Mouse (Mus musculus): ENCODE results near the gene Cyp2d12. TPM values are rescaled to one million over a fixed set of nuclear protein-coding genes. Genes with fewer than 3 reads are reported as not detected.
"Not testable (repeated sequence)": the region's sequence is repeated elsewhere in the genome, so short reads cannot be mapped to it uniquely, and the experiment has no call there.

Cyp2d12 gene
- not detected in 2 replicates for polyA plus RNA-seq (2015; fragmentation: Nextera tagmentation; extraction: Ambion mirVana)

DNA sequence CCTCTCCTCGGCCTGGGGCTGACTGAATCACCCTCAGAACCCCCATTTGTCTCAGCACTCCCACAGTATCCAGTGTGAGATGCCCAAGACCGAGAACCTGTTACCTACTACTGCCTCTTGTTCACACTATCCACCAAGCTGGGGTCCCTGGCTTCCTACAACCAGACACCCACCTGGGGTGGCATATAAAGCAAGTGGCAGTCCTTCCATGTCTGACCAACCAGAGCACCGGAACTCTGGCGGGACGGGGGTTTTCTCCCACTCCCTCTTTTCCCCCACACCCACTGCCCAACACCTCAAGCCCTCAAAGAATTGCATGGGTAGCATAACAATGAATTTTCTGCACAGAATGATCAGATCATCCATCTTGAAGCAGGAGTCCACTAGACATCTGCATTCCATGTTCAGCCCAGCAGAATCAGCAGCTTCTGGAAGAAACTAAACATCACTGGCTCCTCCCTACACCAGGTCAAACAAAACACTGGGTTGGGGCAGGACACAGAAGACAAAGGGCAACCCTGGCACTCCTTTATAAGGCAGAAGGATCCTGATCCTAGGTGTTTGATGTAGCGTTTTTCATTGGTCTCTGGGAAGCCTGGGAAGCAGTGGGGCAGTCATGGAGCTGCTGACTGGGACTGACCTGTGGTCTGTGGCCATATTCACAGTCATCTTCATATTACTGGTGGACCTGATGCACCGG, at the start of gene Cyp2d12:
Gene Cyp2d12, plus strand, starts transcription at position 542 of the 700 bp plus-strand sequence.
- 80% methylated on average over 7 of the region's 7 CpGs for WGBS
- no peak for ATAC-seq (ENCODE audit: low FRiP score)

GRCm38 (mm10) chr15:82506971-82507370, 47.9 kb upstream of the Cyp2d12 start:
- Histone ChIP-seq H3K4me2 (no peak overlapping the region), H3K27me3 (replicated peaks) (no peaks in the 10 kb centered on the region), H3K9me3 (replicated peaks) (peaks cover 7% of the 10 kb centered on the region; the same call in 1 of the 2 replicates), H3K36me3 (no peaks in the 10 kb centered on the region), H3K9ac (replicated peaks) (no peak overlapping the region), H3K27ac (replicated peaks) (no peak overlapping the region), H3K4me3 (replicated peaks) (no peak overlapping the region), H3K4me1 (no peaks in the 10 kb centered on the region)
- WGBS, result 54% methylated on average over 3 of the region's 3 CpGs
- ATAC-seq (ENCODE audit: low FRiP score), result no peak

More for the DNA sequence above, at the start of gene Cyp2d12:
- H3K27me3 ChIP-seq (replicated peaks), result no peaks in the 10 kb centered on the region
- no peak within 1 kb of the TSS for H3K4me2 ChIP-seq
- no peak within 1 kb of the TSS for H3K9ac ChIP-seq (replicated peaks)
- no peaks in the 10 kb centered on the region for H3K4me1 ChIP-seq
- no peak within 1 kb of the TSS for H3K27ac ChIP-seq (replicated peaks)
- H3K9me3 ChIP-seq (replicated peaks), result no peaks in the 10 kb centered on the region
- H3K4me3 ChIP-seq (replicated peaks), result no peak within 1 kb of the TSS
- no peaks in the 10 kb centered on the region for H3K36me3 ChIP-seq

DNA sequence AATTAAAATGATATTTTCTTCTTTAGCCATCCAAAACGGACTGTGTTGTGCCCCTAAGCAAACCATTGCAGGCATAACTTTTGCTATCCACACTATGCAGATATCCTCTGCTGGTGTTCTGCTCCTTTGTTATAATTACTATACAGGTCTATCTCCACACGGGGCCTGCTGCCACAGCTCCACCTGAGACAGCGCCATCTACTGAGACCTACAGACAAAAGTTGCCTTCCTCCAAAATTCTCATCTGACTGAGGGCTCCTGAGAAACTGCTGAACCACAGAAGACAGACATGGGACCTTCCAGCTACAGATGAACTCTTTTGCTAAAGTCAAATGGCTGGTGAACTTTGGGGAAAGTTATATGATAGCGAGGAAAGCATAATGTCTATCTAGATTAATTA, 47.1 kb upstream of the Cyp2d12 start:
- H3K36me3 ChIP-seq; H3K4me1 ChIP-seq; ATAC-seq (ENCODE audit: low FRiP score); H3K4me3 ChIP-seq (replicated peaks); H3K27me3 ChIP-seq (replicated peaks); H3K9ac ChIP-seq (replicated peaks); H3K4me2 ChIP-seq; H3K9me3 ChIP-seq (replicated peaks); H3K27ac ChIP-seq (replicated peaks): not testable (repeated sequence)
- WGBS, result 61% methylated on average over 4 of the region's 4 CpGs

DNA sequence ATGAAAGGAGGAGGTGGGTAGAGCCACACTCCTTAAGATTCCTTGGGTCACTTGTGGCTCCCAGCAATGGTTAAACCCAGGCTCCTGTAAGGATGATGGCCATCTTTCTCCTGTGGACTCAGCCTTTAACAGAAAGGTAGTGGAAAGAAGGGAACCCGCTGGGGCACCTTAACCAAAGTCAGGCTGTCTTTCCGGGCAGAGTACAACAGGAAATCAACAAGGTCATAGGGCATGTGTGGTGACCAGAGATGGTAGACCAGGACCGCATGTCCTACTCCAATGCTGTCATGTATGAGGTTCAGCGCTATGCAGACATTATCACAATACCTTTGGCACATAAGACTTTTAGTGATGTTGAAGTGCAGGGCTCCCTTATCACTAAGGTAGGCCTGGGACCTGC, 45.4 kb upstream of the Cyp2d12 start:
- H3K36me3 ChIP-seq; H3K4me1 ChIP-seq; H3K9ac ChIP-seq (replicated peaks); H3K4me3 ChIP-seq (replicated peaks); H3K27ac ChIP-seq (replicated peaks); H3K4me2 ChIP-seq; H3K27me3 ChIP-seq (replicated peaks); ATAC-seq (ENCODE audit: low FRiP score); H3K9me3 ChIP-seq (replicated peaks): not testable (repeated sequence)
- WGBS, result 93% methylated on average over 4 of the region's 4 CpGs

DNA sequence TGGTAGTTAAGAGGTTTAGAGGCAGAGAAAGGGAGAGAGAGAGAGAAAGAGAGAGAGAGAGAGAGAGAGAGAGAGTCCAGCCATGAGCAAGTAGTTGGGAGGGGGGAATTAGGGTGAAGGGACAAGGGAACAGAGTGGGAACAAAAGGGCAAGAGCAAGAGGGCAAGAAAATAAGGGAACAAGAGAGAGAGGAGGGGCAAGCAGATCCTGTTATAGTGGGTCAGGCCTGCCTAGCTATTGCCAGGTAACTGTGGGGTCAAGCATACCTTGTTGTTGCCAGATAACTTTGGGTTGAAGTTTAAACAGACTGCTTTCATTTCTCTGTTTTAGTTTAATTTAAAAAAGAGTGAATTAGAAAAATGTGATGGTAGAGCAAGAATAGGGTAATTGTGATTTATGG, 44.4 kb upstream of the Cyp2d12 start:
- ATAC-seq (ENCODE audit: low FRiP score); H3K4me1 ChIP-seq: not testable (repeated sequence)

GRCm38 (mm10) chr15:82512111-82512510, 42.8 kb upstream of the Cyp2d12 start:
- H3K27me3 ChIP-seq (replicated peaks); H3K9ac ChIP-seq (replicated peaks); H3K9me3 ChIP-seq (replicated peaks); ATAC-seq (ENCODE audit: low FRiP score); H3K4me2 ChIP-seq; H3K4me3 ChIP-seq (replicated peaks); H3K27ac ChIP-seq (replicated peaks); H3K36me3 ChIP-seq; H3K4me1 ChIP-seq: not testable (repeated sequence)
- WGBS, result 77% methylated on average over 2 of the region's 2 CpGs

More for the DNA sequence above, 44.4 kb upstream of the Cyp2d12 start:
- H3K36me3 ChIP-seq; H3K9ac ChIP-seq (replicated peaks); H3K9me3 ChIP-seq (replicated peaks); H3K4me3 ChIP-seq (replicated peaks); H3K27me3 ChIP-seq (replicated peaks); H3K27ac ChIP-seq (replicated peaks); H3K4me2 ChIP-seq: not testable (repeated sequence)

- not testable (repeated sequence) for H3K4me3 ChIP-seq (replicated peaks); H3K27ac ChIP-seq (replicated peaks); H3K9ac ChIP-seq (replicated peaks); H3K27me3 ChIP-seq (replicated peaks); H3K4me2 ChIP-seq; H3K9me3 ChIP-seq (replicated peaks); ATAC-seq (ENCODE audit: low FRiP score); H3K4me1 ChIP-seq; H3K36me3 ChIP-seq
- WGBS, result 95% methylated on average over 23 of the region's 23 CpGs
Measured at GRCm38 (mm10) chr15:82516174-82516573, 38.7 kb upstream of the Cyp2d12 start.

GRCm38 (mm10) chr15:82527371-82527770, 27.5 kb upstream of the Cyp2d12 start:
- not testable (repeated sequence) for H3K36me3 ChIP-seq; H3K4me3 ChIP-seq (replicated peaks); H3K4me2 ChIP-seq; H3K4me1 ChIP-seq; H3K9ac ChIP-seq (replicated peaks); ATAC-seq (ENCODE audit: low FRiP score); H3K27ac ChIP-seq (replicated peaks); H3K9me3 ChIP-seq (replicated peaks); H3K27me3 ChIP-seq (replicated peaks)
- 89% methylated on average over 8 of the region's 9 CpGs for WGBS

DNA sequence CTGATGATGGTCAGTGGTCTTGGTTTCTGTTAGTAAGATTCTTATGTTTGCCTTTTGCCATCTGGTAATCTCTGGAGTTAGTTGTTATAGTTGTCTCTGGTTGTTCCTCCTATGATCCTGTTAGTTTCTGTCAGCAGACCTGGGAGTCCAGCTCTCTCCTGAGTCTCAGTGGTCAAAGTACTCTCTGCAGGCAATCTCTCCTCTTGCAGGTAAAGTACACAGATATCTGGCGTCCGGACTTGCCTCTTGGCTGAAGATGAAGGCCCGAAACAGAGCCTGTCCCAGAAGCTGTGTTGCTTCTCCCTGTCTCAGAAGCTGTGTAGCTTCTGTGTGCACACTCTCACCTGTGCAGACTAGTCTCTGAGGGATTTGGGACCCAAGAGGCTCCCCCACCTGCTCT, 22.2 kb upstream of the Cyp2d12 start:
- H3K27ac ChIP-seq (replicated peaks); H3K4me2 ChIP-seq; H3K4me3 ChIP-seq (replicated peaks); H3K9ac ChIP-seq (replicated peaks); H3K4me1 ChIP-seq; ATAC-seq (ENCODE audit: low FRiP score); H3K9me3 ChIP-seq (replicated peaks); H3K36me3 ChIP-seq; H3K27me3 ChIP-seq (replicated peaks): not testable (repeated sequence)
- 95% methylated on average over 3 of the region's 3 CpGs for WGBS

DNA sequence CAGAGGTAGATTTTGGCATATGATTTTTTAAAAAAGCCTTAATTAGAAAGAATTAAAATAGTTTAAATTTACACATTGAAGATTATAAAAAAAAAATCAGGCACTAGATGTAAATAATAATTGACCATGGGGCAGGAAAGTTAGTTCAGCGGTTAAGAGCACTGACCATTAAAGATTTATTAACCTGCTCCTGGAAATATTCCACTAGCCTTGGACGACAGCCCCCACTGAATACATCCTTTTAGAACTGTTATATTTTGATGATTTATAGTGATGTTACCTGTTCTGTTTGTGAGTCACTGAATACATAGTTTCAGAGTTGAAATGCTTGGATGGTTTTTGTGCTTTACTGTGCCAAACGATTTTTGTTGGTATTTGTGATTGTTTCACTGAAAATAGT, 11.9 kb upstream of the Cyp2d12 start:
- H3K4me3 ChIP-seq (replicated peaks); H3K4me1 ChIP-seq; H3K36me3 ChIP-seq; H3K27ac ChIP-seq (replicated peaks); H3K4me2 ChIP-seq; H3K9ac ChIP-seq (replicated peaks); H3K9me3 ChIP-seq (replicated peaks); ATAC-seq (ENCODE audit: low FRiP score); H3K27me3 ChIP-seq (replicated peaks): not testable (repeated sequence)
- 71% methylated on average over 3 of the region's 3 CpGs for WGBS

DNA sequence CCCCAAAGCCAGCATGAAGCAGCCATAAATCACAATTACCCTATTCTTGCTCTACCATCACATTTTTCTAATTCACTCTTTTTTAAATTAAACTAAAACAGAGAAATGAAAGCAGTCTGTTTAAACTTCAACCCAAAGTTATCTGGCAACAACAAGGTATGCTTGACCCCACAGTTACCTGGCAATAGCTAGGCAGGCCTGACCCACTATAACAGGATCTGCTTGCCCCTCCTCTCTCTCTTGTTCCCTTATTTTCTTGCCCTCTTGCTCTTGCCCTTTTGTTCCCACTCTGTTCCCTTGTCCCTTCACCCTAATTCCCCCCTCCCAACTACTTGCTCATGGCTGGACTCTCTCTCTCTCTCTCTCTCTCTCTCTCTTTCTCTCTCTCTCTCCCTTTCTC, 10.3 kb upstream of the Cyp2d12 start:
- H3K27me3 ChIP-seq (replicated peaks); H3K9me3 ChIP-seq (replicated peaks); H3K36me3 ChIP-seq: not testable (repeated sequence)

GRCm38 (mm10) chr15:82547753-82548152, 7.1 kb upstream of the Cyp2d12 start:
- not testable (repeated sequence) for H3K4me3 ChIP-seq (replicated peaks); H3K36me3 ChIP-seq; ATAC-seq (ENCODE audit: low FRiP score); H3K9me3 ChIP-seq (replicated peaks); H3K27ac ChIP-seq (replicated peaks); H3K4me1 ChIP-seq; H3K9ac ChIP-seq (replicated peaks); H3K27me3 ChIP-seq (replicated peaks); H3K4me2 ChIP-seq
- WGBS, result 94% methylated on average over 4 of the region's 4 CpGs

More for the DNA sequence above, 10.3 kb upstream of the Cyp2d12 start:
- not testable (repeated sequence) for ATAC-seq (ENCODE audit: low FRiP score); H3K9ac ChIP-seq (replicated peaks); H3K27ac ChIP-seq (replicated peaks); H3K4me3 ChIP-seq (replicated peaks); H3K4me2 ChIP-seq; H3K4me1 ChIP-seq

DNA sequence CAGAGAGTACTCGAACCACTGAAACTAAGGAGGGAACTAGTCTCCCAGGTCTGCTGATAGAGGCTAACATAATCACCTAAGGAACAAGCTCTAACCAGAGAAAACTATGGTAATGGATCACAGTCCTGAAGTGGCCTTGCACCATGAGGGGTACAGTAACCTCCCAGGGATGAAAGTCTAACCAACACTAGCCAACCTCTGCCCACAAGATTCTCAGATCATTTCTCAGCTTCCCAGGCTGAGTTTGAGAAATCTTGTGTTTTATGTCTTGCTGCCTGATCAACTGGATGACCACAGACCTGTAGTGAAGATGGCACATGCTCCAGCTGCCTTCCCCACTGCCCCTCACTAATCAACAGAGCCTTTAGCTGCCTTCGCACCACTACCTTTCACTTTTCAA, 1.7 kb upstream of the Cyp2d12 start:
- H3K9me3 ChIP-seq (replicated peaks); H3K27me3 ChIP-seq (replicated peaks); H3K27ac ChIP-seq (replicated peaks); H3K4me3 ChIP-seq (replicated peaks); H3K4me1 ChIP-seq; H3K4me2 ChIP-seq; H3K9ac ChIP-seq (replicated peaks); H3K36me3 ChIP-seq; ATAC-seq (ENCODE audit: low FRiP score): not testable (repeated sequence)
- WGBS, result 91% methylated on average over 2 of the region's 2 CpGs

All from neural tube, embryonic 15.5 days (tissue).